Mouse (Mus musculus) kidney, adult 10 weeks (tissue): ENCODE data around the gene Gpr152. TPM values are rescaled to one million over a fixed set of nuclear protein-coding genes. Genes with fewer than 3 reads are reported as not detected.

Experiments used
- polyA plus RNA-seq: library from polyadenylated mRNA; stranded (reverse); fragments of 350-450 nt; fragmentation: Illumina TruSeq; extraction: RNeasy Lipid Tissue Mini Kit (QIAGEN cat#74804); gene quantifications from one replicate; pipeline ENCODE4 v1.2.3, GENCODE M21; 2014; ENCODE audit warnings: low read depth, low replicate concordance

The Gpr152 gene
- polyA plus RNA-seq: not detected

GRCm38 (mm10) chr19:4139446-4139845, at the start of gene Gpr152:
TSS of gene Gpr152 (plus strand) at chr19:4139787.

GRCm38 (mm10) chr19:4096642-4097440, 42.7 kb upstream of the Gpr152 start, which contains the start of gene Cdk2ap2:
TSS of gene Cdk2ap2 (plus strand) at chr19:4097182.

GRCm38 (mm10) chr19:4099837-4100717, 39.5 kb upstream of the Gpr152 start, which contains the start of gene Pitpnm1:
TSS of gene Pitpnm1 (plus strand) at chr19:4099998.

GRCm38 (mm10) chr19:4125741-4126696, 13.6 kb upstream of the Gpr152 start, which contains the start of gene Aip:
TSS of gene Aip (minus strand) at chr19:4125858.

GRCm38 (mm10) chr19:4143759-4144268, 4.2 kb downstream of the Gpr152 start, which contains the start of gene Cabp4:
TSS of gene Cabp4 (minus strand) at chr19:4144033.

GRCm38 (mm10) chr19:4148491-4148806, 8.9 kb downstream of the Gpr152 start, which contains the start of gene Coro1b:
TSS of gene Coro1b (plus strand) at chr19:4148619.

GRCm38 (mm10) chr19:4153232-4153654, 13.7 kb downstream of the Gpr152 start, which contains the start of gene Ptprcap:
TSS of gene Ptprcap (plus strand) at chr19:4153604.

GRCm38 (mm10) chr19:4162646-4163542, 23.3 kb downstream of the Gpr152 start, which contains the start of gene Rps6kb2:
TSS of gene Rps6kb2 (minus strand) at chr19:4163354.

GRCm38 (mm10) chr19:4175368-4175947, 35.9 kb downstream of the Gpr152 start, which contains the start of gene Carns1:
TSS of gene Carns1 (minus strand) at chr19:4175479.

GRCm38 (mm10) chr19:4190831-4191334, 51.3 kb downstream of the Gpr152 start, which contains the start of gene Tbc1d10c:
TSS of gene Tbc1d10c (minus strand) at chr19:4191284.

GRCm38 (mm10) chr19:4191528-4192250, 52.1 kb downstream of the Gpr152 start, which contains the start of gene Ppp1ca:
TSS of gene Ppp1ca (plus strand) at chr19:4192065.

Other genes starting within 250 kb of the Gpr152 start
- not detected for gene Tcirg1, start 232.7 kb upstream of the Gpr152 start, polyA plus RNA-seq
- 4.6 TPM for gene Ndufs8, start 227.0 kb upstream of the Gpr152 start, polyA plus RNA-seq
- gene Aldh3b1, start 210.0 kb upstream of the Gpr152 start, polyA plus RNA-seq: 0.53 TPM
- not detected for gene Unc93b1, start 204.6 kb upstream of the Gpr152 start, polyA plus RNA-seq
- 0.36 TPM for gene Aldh3b3, start 181.1 kb upstream of the Gpr152 start, polyA plus RNA-seq
- not detected for gene Aldh3b2, start 167.5 kb upstream of the Gpr152 start, polyA plus RNA-seq
- 47.4 TPM for gene Acy3, start 153.2 kb upstream of the Gpr152 start, polyA plus RNA-seq
- not detected for gene Tbx10, start 147.0 kb upstream of the Gpr152 start, polyA plus RNA-seq
- 0.65 TPM for gene Nudt8, start 139.2 kb upstream of the Gpr152 start, polyA plus RNA-seq
- gene Gm49405, start 139.2 kb upstream of the Gpr152 start, polyA plus RNA-seq: not detected
- not detected for gene Doc2g, start 136.5 kb upstream of the Gpr152 start, polyA plus RNA-seq
- 9.9 TPM for gene Ndufv1, start 127.0 kb upstream of the Gpr152 start, polyA plus RNA-seq
- gene Gstp1, start 101.8 kb upstream of the Gpr152 start, polyA plus RNA-seq: 14.6 TPM
- 10.1 TPM for gene Gstp2, start 93.8 kb upstream of the Gpr152 start, polyA plus RNA-seq
- not detected for gene Gstp3, start 80.2 kb upstream of the Gpr152 start, polyA plus RNA-seq
- not detected for gene Cabp2, start 58.2 kb upstream of the Gpr152 start, polyA plus RNA-seq
- gene Cdk2ap2, start 42.6 kb upstream of the Gpr152 start, polyA plus RNA-seq: 0.73 TPM
- gene Pitpnm1, start 39.8 kb upstream of the Gpr152 start, polyA plus RNA-seq: 0.20 TPM
- 1.3 TPM for gene Aip, start 13.9 kb upstream of the Gpr152 start, polyA plus RNA-seq
- not detected for gene Cabp4, start 4.2 kb downstream of the Gpr152 start, polyA plus RNA-seq
- 9.0 TPM for gene Coro1b, start 8.8 kb downstream of the Gpr152 start, polyA plus RNA-seq
- 2.3 TPM for gene Ptprcap, start 13.8 kb downstream of the Gpr152 start, polyA plus RNA-seq
- gene Rps6kb2, start 23.6 kb downstream of the Gpr152 start, polyA plus RNA-seq: 2.2 TPM
- 0.49 TPM for gene Carns1, start 35.7 kb downstream of the Gpr152 start, polyA plus RNA-seq
- not detected for gene Tbc1d10c, start 51.5 kb downstream of the Gpr152 start, polyA plus RNA-seq
- gene Ppp1ca, start 52.3 kb downstream of the Gpr152 start, polyA plus RNA-seq: 97.3 TPM
- 1.5 TPM for gene Rad9a, start 61.9 kb downstream of the Gpr152 start, polyA plus RNA-seq
- gene Clcf1, start 74.5 kb downstream of the Gpr152 start, polyA plus RNA-seq: 0.16 TPM
- gene AC109138.7, start 74.6 kb downstream of the Gpr152 start, polyA plus RNA-seq: not detected
- gene Pold4, start 92.1 kb downstream of the Gpr152 start, polyA plus RNA-seq: not detected
- 1.7 TPM for gene Ssh3, start 129.4 kb downstream of the Gpr152 start, polyA plus RNA-seq
- not detected for gene Ankrd13d, start 143.3 kb downstream of the Gpr152 start, polyA plus RNA-seq
- gene Grk2, start 166.4 kb downstream of the Gpr152 start, polyA plus RNA-seq: 11.2 TPM